Mouse (Mus musculus) forebrain, embryonic 11.5 days (tissue): ENCODE measurements at regions not wholly inside any gene's neighbourhood (a gene's known extent, or its start where the extent isn't known, plus 50 kb on each side); places are given as distances from the start of the nearest gene placed in this dataset.
A peak's percentile ranks its signal among the peaks of the same experiment; 100 is the strongest.

Source experiments
- ATAC-seq: fragments of 200-750 bp; cut with Nextera tagmentation; replicated peaks from 2 replicates; pipeline ENCODE4 v1.8.0; 2017; ENCODE audit warnings: moderate TSS enrichment; ENCODE audit not compliant: low FRiP score
- DNase-seq: peaks from one replicate; pipeline ENCODE4 v3.0.0-alpha.2; 2017; ENCODE audit warnings: low spot score
- H3K27ac ChIP-seq: fragments of 300-500 bp; sonication (generic); 2 replicates; pipeline ENCODE4 v1.5.1; 2014; ENCODE audit warnings: low read depth, low read length
- H3K27me3 ChIP-seq: fragments of 300-500 bp; sonication (generic); 2 replicates; pipeline ENCODE4 v1.6.1; 2014; ENCODE audit warnings: mild to moderate bottlenecking, low read length, mixed read lengths; ENCODE audit not compliant: control insufficient read depth, insufficient read depth
- H3K36me3 ChIP-seq: fragments of 300-500 bp; sonication (generic); 2 replicates; pipeline ENCODE4 v1.6.1; 2014; ENCODE audit warnings: mild to moderate bottlenecking, low read length, moderate library complexity, mixed read lengths; ENCODE audit not compliant: control insufficient read depth, insufficient read depth
- H3K4me1 ChIP-seq: fragments of 300-500 bp; sonication (generic); replicated peaks from 2 replicates; pipeline ENCODE4 v1.6.1; 2014; ENCODE audit warnings: low read length, mixed read lengths; ENCODE audit not compliant: control insufficient read depth, insufficient read depth
- H3K4me2 ChIP-seq: fragments of 300-500 bp; sonication (generic); 2 replicates; pipeline ENCODE4 v1.6.1; 2014; ENCODE audit warnings: low read depth, mild to moderate bottlenecking, low read length, moderate library complexity, mixed read lengths; ENCODE audit not compliant: severe bottlenecking
- H3K4me3 ChIP-seq: fragments of 300-500 bp; sonication (generic); 2 replicates; pipeline ENCODE4 v1.5.1; 2014; ENCODE audit warnings: low read depth, low read length
- H3K9ac ChIP-seq: fragments of 300-500 bp; sonication (generic); 2 replicates; pipeline ENCODE4 v1.6.1; 2014; ENCODE audit warnings: low read length
- H3K9me3 ChIP-seq: fragments of 300-500 bp; sonication (generic); 2 replicates; pipeline ENCODE4 v1.6.1; 2016; ENCODE audit warnings: low read length, mixed read lengths; ENCODE audit not compliant: control insufficient read depth
- WGBS: fragments of 180-500 bp; shearing (Covaris S2); extraction: QIAGEN DNeasy Blood & Tissue Kit; methylation state at CpG from one replicate; pipeline ENCODE4 v1.1.7; 2014; 5-methylcytosine and 5-hydroxymethylcytosine counted together

DNA sequence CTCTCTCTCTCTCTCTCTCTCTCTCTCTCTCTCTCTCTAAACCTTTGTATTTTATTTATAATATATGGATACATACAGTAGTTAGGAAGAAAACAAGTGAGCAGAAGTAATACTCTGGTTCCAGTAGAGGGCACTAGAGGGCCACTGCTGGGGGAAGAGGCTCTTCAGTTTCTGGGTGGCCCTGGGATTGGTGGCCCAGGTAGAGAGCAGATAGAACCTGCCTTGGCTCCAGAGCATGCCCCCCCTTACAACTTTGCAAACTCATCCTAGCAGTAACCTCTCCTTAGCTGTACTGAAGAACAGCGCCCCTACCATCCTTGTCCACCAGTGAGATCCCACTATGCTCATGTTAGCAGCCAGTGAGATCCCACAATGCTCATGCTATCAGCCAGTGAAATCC is 88.8 kb upstream of the Rapgef5 start:
- H3K27ac ChIP-seq = no peak overlapping the region
- 19% methylated on average over 1 of the region's 1 CpGs for WGBS
- no peak overlapping the region for H3K4me3 ChIP-seq
- DNase-seq = peak; percentile 69
- H3K36me3 ChIP-seq = no peaks in the 10 kb centered on the region
- no peaks in the 10 kb centered on the region for H3K4me1 ChIP-seq
- no peaks in the 10 kb centered on the region for H3K27me3 ChIP-seq
- no peak overlapping the region for H3K4me2 ChIP-seq
- no peak overlapping the region for H3K9ac ChIP-seq
- no peak; the same call in 1 of the 2 replicates for ATAC-seq
- no peaks in the 10 kb centered on the region for H3K9me3 ChIP-seq

DNA sequence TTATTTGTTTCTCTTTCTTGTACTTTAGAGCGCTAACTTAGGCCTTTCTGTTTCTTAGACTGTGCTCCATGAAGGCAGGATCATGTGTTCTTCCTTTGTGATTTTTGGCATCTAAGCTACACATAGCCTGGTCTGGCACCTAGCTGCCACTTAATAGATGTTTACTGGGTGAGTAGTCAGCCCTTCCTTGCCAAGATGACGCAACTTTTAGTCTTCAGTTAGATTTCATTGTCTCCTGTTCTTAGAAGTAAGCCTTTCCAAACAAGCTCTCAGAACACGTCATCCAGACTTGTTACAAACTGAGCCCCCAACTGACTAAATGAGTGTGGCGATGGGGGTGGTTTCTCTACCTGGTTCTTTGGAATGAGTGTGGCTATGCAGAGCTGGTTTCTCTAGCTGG is 85.4 kb upstream of the Rapgef5 start:
- Histone ChIP-seq H3K27me3 (no peaks in the 10 kb centered on the region), H3K27ac (no peak overlapping the region), H3K9ac (no peak overlapping the region), H3K4me2 (no peak overlapping the region), H3K4me1 (no peaks in the 10 kb centered on the region), H3K9me3 (no peaks in the 10 kb centered on the region), H3K4me3 (no peak overlapping the region), H3K36me3 (no peaks in the 10 kb centered on the region)
- ATAC-seq = no peak
- WGBS = 88% methylated on average over 4 of the region's 4 CpGs
- peak; percentile 4 for DNase-seq

DNA sequence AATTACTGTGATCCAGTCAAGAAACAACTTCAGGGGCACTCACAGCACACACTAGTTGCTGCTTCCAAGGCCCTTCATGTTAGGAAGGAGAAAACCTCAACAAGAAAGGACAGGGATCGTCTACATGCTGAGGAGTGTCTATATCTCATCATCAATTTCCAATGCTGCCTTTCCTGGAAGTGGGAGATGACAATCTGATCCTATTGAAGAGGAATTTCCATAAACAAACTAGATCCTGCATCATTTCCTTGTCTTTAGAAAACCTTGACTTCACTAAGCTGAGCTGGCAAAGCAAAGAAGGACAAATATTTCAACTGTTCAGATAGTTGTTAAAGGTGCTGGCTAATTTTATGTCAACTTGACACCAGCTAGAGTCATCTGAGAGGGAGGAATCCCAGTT is 83.5 kb upstream of the Rapgef5 start:
- H3K27me3 ChIP-seq = no peaks in the 10 kb centered on the region
- H3K4me2 ChIP-seq = no peak overlapping the region
- no peaks in the 10 kb centered on the region for H3K36me3 ChIP-seq
- no peak overlapping the region for H3K9ac ChIP-seq
- no peaks in the 10 kb centered on the region for H3K9me3 ChIP-seq
- no peaks in the 10 kb centered on the region for H3K4me1 ChIP-seq
- ATAC-seq (no peak), DNase-seq (no peak)
- H3K4me3 ChIP-seq = no peak overlapping the region
- no peak overlapping the region for H3K27ac ChIP-seq
- 81% methylated on average over 1 of the region's 1 CpGs for WGBS

DNA sequence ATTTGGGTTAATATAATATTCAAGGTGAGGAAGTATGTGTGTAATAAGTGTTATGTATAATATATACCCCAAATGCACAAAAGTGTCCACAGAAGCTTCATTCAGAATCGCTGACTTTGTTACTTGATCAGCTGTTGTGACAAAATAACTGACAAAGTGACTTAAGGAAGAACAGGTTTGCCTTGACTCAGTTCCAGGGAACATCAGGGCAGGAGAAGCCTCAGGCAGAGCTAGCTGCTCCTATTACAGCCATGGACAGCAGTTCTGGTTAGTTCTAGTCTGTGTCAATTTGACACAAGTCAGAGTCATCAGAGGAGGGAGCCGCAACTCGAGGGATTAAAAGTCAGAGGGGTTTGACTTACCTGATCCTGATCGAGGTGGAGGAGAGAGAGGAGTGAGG is 79.3 kb upstream of the Rapgef5 start:
- H3K9ac ChIP-seq = no peak overlapping the region
- 74% methylated on average over 4 of the region's 4 CpGs for WGBS

DNA sequence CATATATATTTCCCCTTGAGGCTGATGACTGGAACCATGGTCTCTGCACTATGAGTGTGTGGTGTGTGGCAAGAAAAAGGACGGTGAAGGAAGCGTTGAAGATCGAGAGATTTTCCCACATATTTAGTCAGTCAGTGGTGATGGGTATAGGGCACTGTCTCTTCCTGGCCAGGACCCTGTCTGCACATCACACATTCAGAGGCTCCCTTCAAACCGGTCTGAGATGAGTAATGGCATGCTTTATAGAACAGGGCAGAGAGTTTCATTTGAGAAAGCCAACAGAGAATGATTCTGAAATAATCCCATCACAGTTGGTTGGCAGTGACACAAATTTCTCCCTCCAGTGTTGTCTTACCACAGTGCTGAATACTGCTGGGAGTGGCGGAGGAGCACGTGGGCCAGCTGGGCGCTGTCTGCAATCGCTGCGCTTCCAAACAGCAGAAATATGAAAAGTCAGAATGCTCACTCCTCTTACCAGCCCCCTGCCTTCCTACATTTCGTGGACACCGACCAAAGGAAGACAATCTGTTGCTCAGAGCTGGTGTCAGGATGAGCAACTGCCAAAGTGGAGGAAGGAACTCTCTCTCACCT is 77.2 kb upstream of the Rapgef5 start:
- peak; percentile 39 for DNase-seq
- Histone ChIP-seq H3K4me3 (no peak overlapping the region), H3K9ac (no peak overlapping the region), H3K27me3 (no peaks in the 10 kb centered on the region), H3K4me1 (no peaks in the 10 kb centered on the region), H3K27ac (no peak overlapping the region), H3K9me3 (no peaks in the 10 kb centered on the region), H3K36me3 (no peaks in the 10 kb centered on the region), H3K4me2 (no peak overlapping the region)
- ATAC-seq = no peak
- 82% methylated on average over 11 of the region's 11 CpGs for WGBS

More for the DNA sequence above, 79.3 kb upstream of the Rapgef5 start:
- Histone ChIP-seq H3K4me2 (no peak overlapping the region), H3K4me3 (no peak overlapping the region), H3K4me1 (no peaks in the 10 kb centered on the region), H3K36me3 (no peaks in the 10 kb centered on the region), H3K27me3 (no peaks in the 10 kb centered on the region), H3K27ac (no peak overlapping the region), H3K9me3 (no peaks in the 10 kb centered on the region)
- peak; percentile 9 for DNase-seq
- ATAC-seq = no peak

DNA sequence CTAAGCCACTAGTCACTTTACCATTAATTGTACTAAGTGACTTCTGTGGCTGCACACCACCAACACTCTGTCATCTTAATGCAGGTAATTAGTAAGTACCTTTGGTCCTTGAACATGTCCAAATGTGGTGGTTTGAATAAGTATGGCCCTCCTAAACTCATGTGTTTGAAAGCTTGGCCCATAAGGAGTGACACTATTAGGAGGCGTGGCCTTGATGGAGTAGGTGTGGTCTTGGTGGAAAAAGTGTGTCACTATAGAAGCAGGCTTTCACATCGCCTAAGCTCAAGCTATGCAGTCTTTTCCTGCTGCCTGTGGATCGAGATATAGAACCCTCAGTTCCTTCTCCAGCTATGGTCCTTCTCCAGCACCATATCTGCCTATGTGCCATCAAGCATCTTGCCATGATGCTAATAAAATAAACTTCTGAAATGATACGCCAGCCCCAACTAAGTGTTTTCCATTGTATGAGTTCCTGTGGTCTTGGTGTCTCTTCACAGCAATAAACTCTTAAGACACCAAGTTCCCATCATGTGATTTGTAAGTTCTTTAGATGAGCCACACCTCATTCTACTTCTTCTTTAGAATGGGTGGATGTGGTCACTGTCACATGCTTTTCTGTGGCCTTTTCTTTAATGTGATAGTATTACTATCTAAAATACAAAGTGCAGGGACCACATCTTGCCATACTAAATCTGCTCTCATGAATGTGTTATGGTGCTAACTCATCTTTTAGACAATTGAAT is 71.9 kb upstream of the Rapgef5 start:
- Histone ChIP-seq H3K27me3 (no peaks in the 10 kb centered on the region), H3K4me2 (no peak overlapping the region), H3K27ac (no peak overlapping the region), H3K4me3 (no peak overlapping the region), H3K9me3 (no peaks in the 10 kb centered on the region), H3K36me3 (no peaks in the 10 kb centered on the region), H3K9ac (no peak overlapping the region), H3K4me1 (peaks cover 2% of the 10 kb centered on the region; the same call in 1 of the 2 replicates)
- peak; percentile 20 for DNase-seq
- ATAC-seq = no peak
- 80% methylated on average over 4 of the region's 4 CpGs for WGBS

DNA sequence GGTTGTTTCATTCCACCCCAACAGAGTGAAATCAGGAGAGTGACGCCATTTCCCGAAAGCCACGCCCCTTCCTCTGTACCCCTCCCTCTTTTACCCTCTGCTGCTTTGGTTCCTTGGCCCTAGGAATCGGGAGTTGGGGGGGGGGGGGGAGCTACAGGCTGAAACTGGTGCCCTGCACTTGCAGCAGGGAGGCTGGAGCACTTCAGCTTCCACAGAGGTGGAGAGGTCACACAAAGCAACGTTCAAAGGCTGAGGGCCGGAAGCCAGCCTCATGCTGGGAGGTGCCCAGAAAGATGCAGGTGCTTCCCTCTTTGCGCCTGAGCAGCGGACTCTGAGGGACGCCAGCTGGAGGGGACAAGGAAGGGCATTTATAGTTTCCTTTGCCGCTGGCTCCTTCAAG is 69.1 kb upstream of the Rapgef5 start:
- no peak overlapping the region for H3K27ac ChIP-seq
- peak; percentile 56 for ATAC-seq
- 18% methylated on average over 9 of the region's 10 CpGs for WGBS
- H3K4me2 ChIP-seq = no peak overlapping the region; the same call in 1 of the 2 replicates
- no peaks in the 10 kb centered on the region for H3K27me3 ChIP-seq
- DNase-seq = peak; percentile 57
- no peak overlapping the region for H3K9ac ChIP-seq
- peaks cover 2% of the 10 kb centered on the region; the same call in 1 of the 2 replicates for H3K4me1 ChIP-seq
- no peaks in the 10 kb centered on the region for H3K36me3 ChIP-seq
- no peak overlapping the region for H3K4me3 ChIP-seq
- H3K9me3 ChIP-seq = no peaks in the 10 kb centered on the region

DNA sequence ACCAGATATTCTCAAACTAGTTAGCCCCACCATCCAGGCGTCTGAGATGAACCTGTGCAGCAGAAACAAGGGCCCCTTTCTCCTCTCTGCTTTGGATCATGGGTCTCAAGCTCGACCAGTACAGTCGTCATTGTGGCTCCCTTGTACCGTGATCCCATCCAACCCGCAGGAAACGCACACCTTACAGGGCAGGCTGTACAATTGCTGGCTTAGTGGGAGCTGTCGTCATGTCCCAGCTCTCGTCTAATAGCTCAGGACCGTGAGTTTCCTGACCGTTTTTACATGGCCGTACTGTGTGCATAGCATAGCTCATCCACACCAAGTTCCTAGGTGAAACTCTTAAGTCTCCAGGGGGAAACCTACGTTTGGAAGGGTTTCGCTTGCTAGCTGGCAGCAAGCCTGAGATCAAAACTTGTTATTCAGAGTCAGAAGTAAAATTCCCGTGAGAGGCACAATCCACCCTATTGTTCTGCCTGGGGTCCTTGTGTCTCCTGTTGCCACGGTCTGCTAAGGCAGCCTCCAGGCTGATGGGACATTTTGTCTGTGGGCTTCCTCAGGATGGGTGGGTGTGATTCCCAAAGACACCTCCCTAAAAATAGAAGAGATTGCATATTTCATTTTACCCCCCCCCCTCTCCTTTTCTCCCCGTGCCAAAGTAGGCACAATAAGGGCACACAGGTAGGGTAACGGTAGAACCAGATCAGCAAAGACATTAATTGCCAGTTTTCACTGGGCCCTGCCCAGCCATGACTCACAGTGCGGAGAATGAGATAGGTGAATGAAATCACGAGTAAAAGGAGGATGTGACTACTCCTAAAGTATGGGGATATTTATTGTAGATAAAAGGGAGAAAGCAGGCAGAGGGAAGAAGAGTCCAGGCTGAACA is 68.2 kb upstream of the Rapgef5 start:
- 72% methylated on average over 19 of the region's 19 CpGs for WGBS
- Histone ChIP-seq H3K4me2 (no peak overlapping the region), H3K36me3 (no peaks in the 10 kb centered on the region), H3K4me1 (peaks cover 2% of the 10 kb centered on the region; the same call in 1 of the 2 replicates), H3K9me3 (no peaks in the 10 kb centered on the region), H3K27me3 (no peaks in the 10 kb centered on the region), H3K4me3 (no peak overlapping the region), H3K9ac (no peak overlapping the region), H3K27ac (no peak overlapping the region)
- DNase-seq (peak; percentile 48), ATAC-seq (no peak)
